Mouse (Mus musculus): Measurements from ENCODE around the gene Hes3. TPM values are rescaled to one million over a fixed set of nuclear protein-coding genes. Genes with fewer than 3 reads are reported as not detected.
A peak's percentile ranks its signal among the peaks of the same experiment; 100 is the strongest.

The Hes3 gene
- 0.19 and 0.41 TPM in 2 replicates for polyA plus RNA-seq (2015; fragmentation: Nextera tagmentation; extraction: Ambion mirVana)

DNA sequence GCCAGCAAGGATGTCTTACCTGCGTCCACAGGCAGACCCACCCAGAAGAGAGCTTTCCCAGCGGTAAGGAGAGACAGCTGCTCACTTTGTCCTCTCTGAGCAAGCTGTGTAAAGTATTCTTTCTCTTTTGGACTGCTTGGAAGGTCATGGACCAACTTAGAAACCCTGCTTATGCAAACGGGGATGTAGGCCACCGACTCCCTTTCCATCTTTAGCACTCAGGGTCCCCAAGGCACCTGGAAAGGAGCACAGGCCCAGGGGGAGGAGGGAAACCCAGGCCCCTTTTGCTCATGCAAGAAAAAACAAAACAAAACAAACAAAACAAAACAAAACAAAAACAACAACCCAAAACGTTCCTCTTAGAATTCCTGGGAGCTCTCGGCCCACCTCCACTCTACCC, at the start of gene Hes3:
Gene Hes3, minus strand, starts transcription at position 101 of the 400 bp plus-strand sequence.
- peak within 1 kb of the TSS; percentile 60 for H3K9ac ChIP-seq (ENCODE audit: low read depth, low read length)
- H3K4me1 ChIP-seq (ENCODE audit: control insufficient read depth, insufficient read depth, low read length): peaks cover 24% of the 10 kb centered on the region
- peaks cover 70% of the 10 kb centered on the region for H3K27me3 ChIP-seq (ENCODE audit: control insufficient read depth, insufficient read depth, low read depth, low read length)
- no peak within 1 kb of the TSS; the same call in 1 of the 2 replicates for H3K27ac ChIP-seq (ENCODE audit: low read length)
- H3K4me2 ChIP-seq (ENCODE audit: low read length): peak within 1 kb of the TSS; percentile 67
- no peaks in the 10 kb centered on the region for H3K36me3 ChIP-seq (ENCODE audit: control insufficient read depth, insufficient read depth, low read length)
- H3K4me3 ChIP-seq (ENCODE audit: low read depth, low read length): peak within 1 kb of the TSS; percentile 31
- no peak for ATAC-seq
- WGBS: 14% methylated on average over 6 of the region's 6 CpGs
- H3K9me3 ChIP-seq (replicated peaks; ENCODE audit: control insufficient read depth, low read length, poor library complexity, severe bottlenecking): no peaks in the 10 kb centered on the region

DNA sequence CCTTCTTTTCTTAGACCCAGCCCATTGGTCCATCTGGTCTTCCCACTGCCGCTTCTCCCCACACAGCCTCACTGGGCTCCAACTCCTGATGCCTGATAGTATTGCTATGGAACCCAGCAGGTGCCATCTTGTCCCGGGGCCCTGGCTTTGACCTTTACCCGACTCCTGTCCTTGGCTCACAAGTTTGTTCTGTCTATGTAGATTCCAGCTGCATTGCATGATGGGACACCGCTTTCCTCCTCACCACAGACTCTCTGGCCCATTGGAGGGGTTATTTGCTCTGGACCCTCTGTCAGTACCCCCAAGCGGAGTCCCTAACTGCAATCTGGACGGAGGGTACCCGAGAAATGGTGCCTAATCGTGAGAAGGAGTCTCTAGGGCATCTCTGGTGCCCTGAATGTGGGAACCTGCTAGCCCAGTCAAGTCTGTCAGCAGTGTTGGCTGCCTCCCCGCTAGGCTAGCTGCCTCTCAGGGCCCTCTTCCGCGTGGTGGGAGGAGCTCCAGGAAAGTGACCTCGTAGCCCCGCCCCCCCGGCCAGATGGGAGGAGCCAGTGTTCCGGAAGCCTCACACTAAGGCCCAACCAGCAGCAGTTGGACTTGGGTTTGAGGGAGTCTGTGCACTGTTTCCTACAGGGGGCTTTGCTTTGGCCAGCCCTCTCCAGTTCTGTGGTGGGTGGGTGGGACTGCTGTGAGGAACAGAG, 49.3 kb upstream of the Hes3 start:
- Histone ChIP-seq H3K4me3 (ENCODE audit: low read depth, low read length) (peak overlapping the region; percentile 61; the same call in 1 of the 2 replicates), H3K4me1 (ENCODE audit: control insufficient read depth, insufficient read depth, low read length) (peaks cover 28% of the 10 kb centered on the region), H3K27me3 (ENCODE audit: control insufficient read depth, insufficient read depth, low read depth, low read length) (no peaks in the 10 kb centered on the region), H3K27ac (ENCODE audit: low read length) (no peak overlapping the region), H3K36me3 (ENCODE audit: control insufficient read depth, insufficient read depth, low read length) (no peaks in the 10 kb centered on the region), H3K4me2 (ENCODE audit: low read length) (peak overlapping the region; percentile 89), H3K9ac (ENCODE audit: low read depth, low read length) (peak overlapping the region; percentile 88), H3K9me3 (replicated peaks; ENCODE audit: control insufficient read depth, low read length, poor library complexity, severe bottlenecking) (no peaks in the 10 kb centered on the region)
- WGBS: 34% methylated on average over 15 of the region's 15 CpGs
- ATAC-seq: no peak

GRCm38 (mm10) chr4:152339293-152339790, 47.9 kb upstream of the Hes3 start:
- Histone ChIP-seq H3K27ac (ENCODE audit: low read length) (peak overlapping the region; percentile 81), H3K4me3 (ENCODE audit: low read depth, low read length) (peak overlapping the region; percentile 61), H3K4me2 (ENCODE audit: low read length) (peak overlapping the region; percentile 89), H3K36me3 (ENCODE audit: control insufficient read depth, insufficient read depth, low read length) (0 out of 2 replicates have a peak, but pooled peaks cover 3% of the 10 kb centered on the region), H3K9ac (ENCODE audit: low read depth, low read length) (peak overlapping the region; percentile 88), H3K27me3 (ENCODE audit: control insufficient read depth, insufficient read depth, low read depth, low read length) (no peaks in the 10 kb centered on the region), H3K9me3 (replicated peaks; ENCODE audit: control insufficient read depth, low read length, poor library complexity, severe bottlenecking) (no peaks in the 10 kb centered on the region), H3K4me1 (ENCODE audit: control insufficient read depth, insufficient read depth, low read length) (peaks cover 26% of the 10 kb centered on the region)
- ATAC-seq: peak; percentile 21; the same call in 1 of the 2 replicates
- under 1% methylated on average over 26 of the region's 26 CpGs for WGBS

DNA sequence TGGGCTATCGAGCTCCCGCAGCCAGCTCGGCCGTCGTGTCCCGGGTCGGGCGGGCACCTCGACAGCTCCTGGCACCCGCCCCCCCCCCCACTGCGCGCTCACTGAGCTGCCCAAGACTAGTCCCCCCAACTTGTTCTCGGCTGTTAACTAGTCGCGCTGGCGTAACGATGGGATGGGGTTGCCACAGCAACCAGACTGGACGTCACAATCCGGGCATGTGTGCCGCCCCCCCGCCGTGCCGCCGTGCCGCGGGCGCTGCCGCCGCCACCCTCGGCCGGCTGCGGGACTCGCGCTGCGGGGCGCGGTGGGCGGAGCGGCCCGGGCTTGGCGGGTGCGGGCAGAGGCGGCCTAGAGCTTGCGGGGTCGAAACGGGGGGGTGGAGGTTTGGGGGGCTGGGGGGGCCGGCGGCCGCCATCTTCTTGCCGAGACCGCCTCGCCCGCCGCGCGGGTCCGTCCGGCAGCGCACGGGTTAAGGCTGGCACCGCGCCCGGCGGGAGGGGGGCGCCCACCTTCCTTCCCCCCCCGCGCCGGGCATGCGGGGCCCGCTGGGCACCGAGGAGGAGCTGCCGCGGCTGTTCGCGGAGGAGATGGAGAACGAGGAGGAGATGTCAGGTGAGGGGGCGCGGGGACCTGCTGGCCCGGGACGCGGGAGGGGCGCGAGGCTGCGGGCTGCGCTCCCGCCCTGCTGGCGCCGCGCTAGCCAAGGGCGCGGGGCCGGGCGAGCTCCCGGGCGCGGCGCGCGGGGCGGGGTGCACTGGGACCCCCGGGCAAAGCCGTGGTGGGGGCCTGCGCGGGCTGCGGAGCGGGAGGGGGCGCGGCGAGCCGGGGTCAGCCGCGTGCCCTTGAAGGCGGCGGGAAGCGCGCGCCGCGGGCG, 47.2 kb upstream of the Hes3 start, which contains the start of gene Chd5:
Gene Chd5, plus strand, starts transcription at position 233 of the 874 bp plus-strand sequence.
- peaks cover 3% of the 10 kb centered on the region; the same call in 1 of the 2 replicates for H3K36me3 ChIP-seq (ENCODE audit: control insufficient read depth, insufficient read depth, low read length)
- WGBS: under 1% methylated on average over 91 of the region's 120 CpGs
- H3K4me1 ChIP-seq (ENCODE audit: control insufficient read depth, insufficient read depth, low read length): peaks cover 26% of the 10 kb centered on the region
- no peaks in the 10 kb centered on the region for H3K27me3 ChIP-seq (ENCODE audit: control insufficient read depth, insufficient read depth, low read depth, low read length)
- H3K9me3 ChIP-seq (replicated peaks; ENCODE audit: control insufficient read depth, low read length, poor library complexity, severe bottlenecking): no peaks in the 10 kb centered on the region
- H3K9ac ChIP-seq (ENCODE audit: low read depth, low read length): peak within 1 kb of the TSS; percentile 88
- ATAC-seq: peak; percentile 64
- H3K27ac ChIP-seq (ENCODE audit: low read length): peak within 1 kb of the TSS; percentile 81
- peak within 1 kb of the TSS; percentile 61 for H3K4me3 ChIP-seq (ENCODE audit: low read depth, low read length)
- H3K4me2 ChIP-seq (ENCODE audit: low read length): peak within 1 kb of the TSS; percentile 89

DNA sequence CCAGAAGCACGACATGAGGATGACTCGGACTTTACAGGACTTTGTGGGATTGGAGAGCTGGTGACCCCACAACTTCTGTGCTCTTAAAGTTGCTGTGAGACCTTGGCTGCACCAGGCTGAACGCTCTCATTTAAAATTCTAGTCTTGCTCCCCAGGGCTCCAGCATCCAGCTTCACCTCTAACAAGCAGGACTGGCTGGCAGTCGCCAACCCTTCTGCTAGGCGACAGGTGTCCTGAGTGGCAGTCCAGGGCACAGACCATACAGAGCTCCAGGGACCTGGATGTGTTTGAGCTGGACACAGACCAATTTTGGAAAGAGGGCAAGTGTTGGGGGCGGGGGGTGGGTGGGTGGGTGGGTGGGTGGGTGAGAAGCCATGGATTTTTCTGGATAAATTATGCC, 46.3 kb upstream of the Hes3 start:
- no peak for ATAC-seq
- H3K4me1 ChIP-seq (ENCODE audit: control insufficient read depth, insufficient read depth, low read length): peaks cover 24% of the 10 kb centered on the region
- 23% methylated on average over 6 of the region's 6 CpGs for WGBS
- H3K9me3 ChIP-seq (replicated peaks; ENCODE audit: control insufficient read depth, low read length, poor library complexity, severe bottlenecking): no peaks in the 10 kb centered on the region
- no peak overlapping the region for H3K4me2 ChIP-seq (ENCODE audit: low read length)
- no peak overlapping the region for H3K27ac ChIP-seq (ENCODE audit: low read length)
- peaks cover 6% of the 10 kb centered on the region; the same call in 1 of the 2 replicates for H3K36me3 ChIP-seq (ENCODE audit: control insufficient read depth, insufficient read depth, low read length)
- no peak overlapping the region for H3K9ac ChIP-seq (ENCODE audit: low read depth, low read length)
- H3K27me3 ChIP-seq (ENCODE audit: control insufficient read depth, insufficient read depth, low read depth, low read length): no peaks in the 10 kb centered on the region
- H3K4me3 ChIP-seq (ENCODE audit: low read depth, low read length): no peak overlapping the region

GRCm38 (mm10) chr4:152333587-152333986, 42.1 kb upstream of the Hes3 start:
- H3K9ac ChIP-seq (ENCODE audit: low read depth, low read length): no peak overlapping the region
- no peak overlapping the region for H3K4me3 ChIP-seq (ENCODE audit: low read depth, low read length)
- WGBS: 94% methylated on average over 12 of the region's 12 CpGs
- peaks cover 3% of the 10 kb centered on the region; the same call in 1 of the 2 replicates for H3K4me1 ChIP-seq (ENCODE audit: control insufficient read depth, insufficient read depth, low read length)
- no peak overlapping the region for H3K4me2 ChIP-seq (ENCODE audit: low read length)
- H3K9me3 ChIP-seq (replicated peaks; ENCODE audit: control insufficient read depth, low read length, poor library complexity, severe bottlenecking): no peaks in the 10 kb centered on the region
- no peak overlapping the region for H3K27ac ChIP-seq (ENCODE audit: low read length)
- peaks cover 19% of the 10 kb centered on the region for H3K36me3 ChIP-seq (ENCODE audit: control insufficient read depth, insufficient read depth, low read length)
- ATAC-seq: no peak
- H3K27me3 ChIP-seq (ENCODE audit: control insufficient read depth, insufficient read depth, low read depth, low read length): no peaks in the 10 kb centered on the region

GRCm38 (mm10) chr4:152332952-152333351, 41.5 kb upstream of the Hes3 start:
- Histone ChIP-seq H3K27me3 (ENCODE audit: control insufficient read depth, insufficient read depth, low read depth, low read length) (no peaks in the 10 kb centered on the region), H3K4me1 (ENCODE audit: control insufficient read depth, insufficient read depth, low read length) (peaks cover 3% of the 10 kb centered on the region; the same call in 1 of the 2 replicates), H3K27ac (ENCODE audit: low read length) (no peak overlapping the region), H3K4me3 (ENCODE audit: low read depth, low read length) (no peak overlapping the region), H3K36me3 (ENCODE audit: control insufficient read depth, insufficient read depth, low read length) (peaks cover 19% of the 10 kb centered on the region), H3K9me3 (replicated peaks; ENCODE audit: control insufficient read depth, low read length, poor library complexity, severe bottlenecking) (no peaks in the 10 kb centered on the region), H3K4me2 (ENCODE audit: low read length) (no peak overlapping the region), H3K9ac (ENCODE audit: low read depth, low read length) (no peak overlapping the region)
- 25% methylated on average over 2 of the region's 2 CpGs for WGBS
- peak; percentile 49; the same call in 1 of the 2 replicates for ATAC-seq

DNA sequence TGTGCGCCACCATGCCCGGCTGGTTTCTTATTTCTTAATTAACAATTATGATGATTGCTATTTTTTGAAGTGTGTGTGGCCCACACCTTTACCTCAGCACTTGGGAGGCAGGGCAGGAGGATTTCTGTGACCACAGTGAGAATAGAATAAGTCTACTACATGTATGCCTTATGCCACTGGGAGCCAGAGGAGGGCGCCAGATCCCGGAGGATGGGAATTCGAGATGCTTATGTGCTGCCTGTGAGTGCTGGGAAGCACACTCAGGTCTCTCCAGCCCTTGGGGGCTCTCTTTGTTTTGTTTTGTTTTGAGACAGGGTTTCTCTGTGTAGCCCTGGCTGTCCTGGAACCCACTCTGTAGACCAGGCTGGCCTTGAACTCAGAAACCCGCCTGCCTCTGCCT, 37.2 kb upstream of the Hes3 start:
- Histone ChIP-seq H3K9ac (ENCODE audit: low read depth, low read length) (no peak overlapping the region), H3K27ac (ENCODE audit: low read length) (no peak overlapping the region), H3K4me3 (ENCODE audit: low read depth, low read length) (no peak overlapping the region), H3K36me3 (ENCODE audit: control insufficient read depth, insufficient read depth, low read length) (peaks cover 17% of the 10 kb centered on the region), H3K27me3 (ENCODE audit: control insufficient read depth, insufficient read depth, low read depth, low read length) (no peaks in the 10 kb centered on the region), H3K9me3 (replicated peaks; ENCODE audit: control insufficient read depth, low read length, poor library complexity, severe bottlenecking) (no peaks in the 10 kb centered on the region), H3K4me2 (ENCODE audit: low read length) (no peak overlapping the region), H3K4me1 (ENCODE audit: control insufficient read depth, insufficient read depth, low read length) (peaks cover 16% of the 10 kb centered on the region)
- WGBS: 81% methylated on average over 6 of the region's 6 CpGs
- ATAC-seq: no peak
